Mouse (Mus musculus): ENCODE results near the gene Setx.

DNA sequence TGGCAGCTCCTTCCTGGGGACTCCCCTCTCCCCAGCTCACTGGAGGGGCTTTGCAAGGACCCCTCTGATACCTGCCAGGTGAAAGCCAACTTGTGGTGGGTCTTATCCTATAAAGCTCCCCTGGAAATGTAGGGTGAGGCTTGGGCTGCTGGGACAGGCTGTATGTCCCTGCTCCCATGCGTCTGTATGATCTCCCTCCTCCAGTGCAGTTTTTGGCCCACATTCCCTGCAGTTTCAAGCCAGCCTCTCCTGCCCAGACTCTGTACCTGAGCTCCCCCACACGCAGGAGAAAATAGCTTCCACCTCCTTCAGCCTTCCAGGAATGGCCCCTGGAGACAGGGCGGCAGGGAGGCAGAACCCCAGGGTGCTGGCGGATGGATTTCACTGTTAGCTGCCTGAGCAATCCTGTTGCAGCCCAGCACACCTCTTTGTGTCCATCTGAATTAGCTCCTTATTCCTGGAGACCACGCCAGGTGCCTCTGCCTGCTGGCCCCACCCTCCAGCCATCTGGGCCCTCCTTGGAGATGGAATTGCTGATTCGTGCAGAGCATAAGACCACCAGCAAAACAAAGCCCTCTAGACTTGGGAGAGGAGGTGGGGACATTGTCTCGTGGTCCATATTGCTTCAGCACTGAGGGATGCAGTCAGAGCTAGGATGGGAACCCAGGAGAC, 99.7 kb downstream of the Setx start:
- TF ChIP-seq CTCF (IDR thresholded peaks at IDR 0.05; ENCODE audit: borderline replicate concordance, insufficient read depth, low read depth, low read length) (no peak), POLR2A (IDR thresholded peaks at IDR 0.05; ENCODE audit: borderline replicate concordance, insufficient read depth, low read length) (no peak)

All from cerebellum, adult 2 months (tissue).